Mouse (Mus musculus) forebrain, embryonic 10.5 days (tissue): ENCODE measurements around the gene Rpl18. TPM values are rescaled to one million over a fixed set of nuclear protein-coding genes. Genes with fewer than 3 reads are reported as not detected.

Experiments used
- DNase-seq: peaks from one replicate; pipeline ENCODE4 v3.0.0-alpha.2; 2017; ENCODE audit warnings: low spot score; ENCODE audit errors: extremely low spot score
- H3K27ac ChIP-seq: fragments of 300-500 bp; sonication (generic); 2 replicates; pipeline ENCODE4 v1.5.1; 2016; ENCODE audit warnings: mild to moderate bottlenecking
- H3K27me3 ChIP-seq: fragments of 300-500 bp; sonication (generic); 2 replicates; pipeline ENCODE4 v1.6.1; 2016; ENCODE audit warnings: mild to moderate bottlenecking; ENCODE audit not compliant: poor library complexity, severe bottlenecking
- H3K36me3 ChIP-seq: fragments of 300-500 bp; sonication (generic); replicated peaks from 2 replicates; pipeline ENCODE4 v1.6.1; 2016; ENCODE audit warnings: mild to moderate bottlenecking, moderate library complexity
- H3K4me1 ChIP-seq: fragments of 300-500 bp; sonication (generic); 2 replicates; pipeline ENCODE4 v1.6.1; 2016
- H3K4me3 ChIP-seq: fragments of 300-500 bp; sonication (generic); 2 replicates; pipeline ENCODE4 v1.5.1; 2016; ENCODE audit warnings: mild to moderate bottlenecking, moderate library complexity
- H3K9me3 ChIP-seq: fragments of 300-500 bp; sonication (generic); 2 replicates; pipeline ENCODE4 v1.6.1; 2016; ENCODE audit warnings: mild to moderate bottlenecking, moderate library complexity
- WGBS: fragments of 180-500 bp; shearing (Covaris S2); methylation state at CpG from one replicate; pipeline ENCODE4 v1.1.7; 2016; 5-methylcytosine and 5-hydroxymethylcytosine counted together
- polyA plus RNA-seq: library from polyadenylated mRNA; unstranded; fragments of >200 nt; fragmentation: Nextera tagmentation; extraction: Ambion mirVana; gene quantifications from 2 replicates; pipeline ENCODE4 v1.2.1, GENCODE M21; 2016

Gene Rpl18
- polyA plus RNA-seq, 1 experiment from 2014 or later = 1,186 TPM

- no peak overlapping the region for H3K4me3 ChIP-seq
- 67% methylated on average over 6 of the region's 6 CpGs for WGBS
- no peaks in the 10 kb centered on the region for H3K9me3 ChIP-seq
- H3K27ac ChIP-seq = no peak overlapping the region
- H3K36me3 ChIP-seq = no peaks in the 10 kb centered on the region
- no peak for DNase-seq
- H3K27me3 ChIP-seq = peaks cover 35% of the 10 kb centered on the region
- peaks cover 10% of the 10 kb centered on the region for H3K4me1 ChIP-seq
Measured at GRCm38 (mm10) chr7:45755703-45756102, 40.4 kb downstream of the Rpl18 start.

DNA sequence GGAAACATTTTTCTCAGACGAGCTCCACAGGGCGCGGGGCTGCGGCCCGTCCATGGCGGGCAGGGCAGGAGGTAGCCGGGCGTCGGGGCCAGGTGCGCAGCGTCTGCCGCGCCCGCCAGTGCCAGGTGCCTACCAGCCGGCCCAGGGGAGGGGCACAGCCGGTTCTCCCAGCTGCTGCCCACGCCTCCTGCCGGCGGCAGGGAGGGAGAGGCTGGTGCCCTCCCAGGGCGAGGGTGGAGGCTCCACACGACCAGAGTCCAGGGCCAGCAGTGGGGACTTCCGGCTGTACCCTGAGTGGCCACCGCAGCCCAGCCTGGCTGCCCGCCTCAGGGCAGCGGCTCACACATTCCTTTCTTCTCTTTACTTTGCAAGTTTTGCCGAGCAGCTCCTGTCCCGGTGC lies 44.1 kb downstream of the Rpl18 start:
- Histone ChIP-seq H3K27ac (peak overlapping the region; percentile 56; the same call in 1 of the 2 replicates), H3K9me3 (no peaks in the 10 kb centered on the region), H3K4me1 (peaks cover 10% of the 10 kb centered on the region), H3K4me3 (peak overlapping the region; percentile 46), H3K27me3 (peaks cover 38% of the 10 kb centered on the region), H3K36me3 (no peaks in the 10 kb centered on the region)
- no peak for DNase-seq
- WGBS = 8% methylated on average over 17 of the region's 27 CpGs

DNA sequence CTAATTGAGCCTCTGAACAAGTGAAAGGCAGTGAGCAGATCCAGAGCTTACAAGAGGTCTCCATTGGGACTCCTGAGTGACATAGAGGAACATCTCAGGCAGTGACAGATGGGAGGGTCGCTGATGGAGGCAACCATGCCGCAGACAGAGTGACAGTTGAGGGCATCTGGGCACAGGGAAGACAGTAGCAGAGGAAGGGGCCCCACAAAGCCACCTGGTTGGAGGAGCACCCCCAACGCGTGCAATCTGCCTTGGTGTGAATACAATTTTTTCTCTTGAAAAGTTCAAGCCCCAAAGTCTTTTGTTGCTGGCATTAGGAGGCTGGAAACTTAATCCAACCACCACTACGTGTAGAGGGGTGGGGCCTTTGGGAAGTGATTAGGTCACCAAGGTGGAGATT lies 44.9 kb downstream of the Rpl18 start:
- WGBS = 75% methylated on average over 5 of the region's 5 CpGs
- Histone ChIP-seq H3K4me3 (0 out of 2 replicates have a peak overlapping the region, but pooled peaks have one; percentile 46), H3K27me3 (peaks cover 38% of the 10 kb centered on the region), H3K27ac (no peak overlapping the region), H3K36me3 (no peaks in the 10 kb centered on the region), H3K4me1 (peaks cover 10% of the 10 kb centered on the region), H3K9me3 (no peaks in the 10 kb centered on the region)
- no peak for DNase-seq

DNA sequence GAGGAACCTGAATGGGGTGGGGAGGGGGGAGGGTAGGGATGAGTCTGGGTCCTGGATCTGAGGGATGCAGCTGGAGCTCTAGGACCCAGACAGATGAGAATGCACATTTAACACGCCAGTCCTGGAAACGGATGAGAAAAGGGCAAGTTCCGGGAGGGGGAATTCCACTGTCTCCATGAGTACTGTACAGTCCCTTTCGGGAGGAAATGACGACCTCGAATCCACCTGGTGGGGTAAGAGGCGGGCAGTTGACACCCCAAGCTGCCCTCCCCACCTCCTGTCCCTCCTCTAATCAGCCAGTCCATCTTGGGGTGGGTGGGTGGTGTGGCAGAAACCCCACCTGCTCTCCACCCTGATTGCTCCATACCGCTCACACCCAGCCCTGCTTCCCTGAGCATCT lies 50.7 kb downstream of the Rpl18 start:
- Histone ChIP-seq H3K4me1 (peaks cover 3% of the 10 kb centered on the region; the same call in 1 of the 2 replicates), H3K27me3 (peaks cover under 1% of the 10 kb centered on the region; the same call in 1 of the 2 replicates), H3K27ac (no peak overlapping the region), H3K4me3 (no peak overlapping the region), H3K9me3 (no peaks in the 10 kb centered on the region), H3K36me3 (no peaks in the 10 kb centered on the region)
- no peak for DNase-seq
- 69% methylated on average over 8 of the region's 8 CpGs for WGBS

- WGBS = 53% methylated on average over 8 of the region's 8 CpGs
- H3K4me1 ChIP-seq = peaks cover 3% of the 10 kb centered on the region; the same call in 1 of the 2 replicates
- no peak overlapping the region for H3K27ac ChIP-seq
- H3K4me3 ChIP-seq = no peak overlapping the region
- DNase-seq = no peak
- no peaks in the 10 kb centered on the region for H3K27me3 ChIP-seq
- H3K36me3 ChIP-seq = no peaks in the 10 kb centered on the region
- H3K9me3 ChIP-seq = no peaks in the 10 kb centered on the region
Measured at GRCm38 (mm10) chr7:45766764-45767163, 51.5 kb downstream of the Rpl18 start.

GRCm38 (mm10) chr7:45767500-45767899 lies 52.2 kb downstream of the Rpl18 start:
- DNase-seq = no peak
- Histone ChIP-seq H3K9me3 (no peaks in the 10 kb centered on the region), H3K27me3 (no peaks in the 10 kb centered on the region), H3K27ac (no peak overlapping the region), H3K4me3 (no peak overlapping the region), H3K4me1 (peaks cover 3% of the 10 kb centered on the region; the same call in 1 of the 2 replicates), H3K36me3 (no peaks in the 10 kb centered on the region)
- 89% methylated on average over 6 of the region's 6 CpGs for whole genome bisulfite sequencing

Other genes with a start within 250 kb of the Rpl18 start
- 247 and 254 TPM in 2 replicates for gene Bax, start 248.6 kb upstream of the Rpl18 start, polyA plus RNA-seq
- 0.12 and 0.20 TPM in 2 replicates for gene Tulp2, start 233.6 kb upstream of the Rpl18 start, polyA plus RNA-seq
- not detected in 2 replicates for gene Gm45808, start 228.6 kb upstream of the Rpl18 start, polyA plus RNA-seq
- 6.4 and 7.2 TPM in 2 replicates for gene Dhdh, start 226.7 kb upstream of the Rpl18 start, polyA plus RNA-seq
- 99.3 and 106 TPM in 2 replicates for gene Nucb1, start 205.1 kb upstream of the Rpl18 start, polyA plus RNA-seq
- 16.4 and 17.7 TPM in 2 replicates for gene Ppp1r15a, start 189.2 kb upstream of the Rpl18 start, polyA plus RNA-seq
- gene Plekha4, start 189.1 kb upstream of the Rpl18 start, polyA plus RNA-seq = 1.1 and 1.2 TPM in 2 replicates
- gene Hsd17b14, start 160.6 kb upstream of the Rpl18 start, polyA plus RNA-seq = 0.39 and 0.63 TPM in 2 replicates
- 38.2 and 39.1 TPM in 2 replicates for gene Bcat2, start 145.3 kb upstream of the Rpl18 start, polyA plus RNA-seq
- gene Fgf21, start 100.0 kb upstream of the Rpl18 start, polyA plus RNA-seq = not detected in 2 replicates
- 0.07 TPM in 1 of 2 replicates, not detected in the other for gene Fut1, start 98.2 kb upstream of the Rpl18 start, polyA plus RNA-seq
- gene Izumo1, start 93.6 kb upstream of the Rpl18 start, polyA plus RNA-seq = 0.25 TPM in 1 of 2 replicates, not detected in the other
- 4.5 and 4.7 TPM in 2 replicates for gene Rasip1, start 88.0 kb upstream of the Rpl18 start, polyA plus RNA-seq
- 1.7 and 3.1 TPM in 2 replicates for gene Mamstr, start 75.5 kb upstream of the Rpl18 start, polyA plus RNA-seq
- gene Fut2, start 49.1 kb upstream of the Rpl18 start, polyA plus RNA-seq = 0.12 TPM in 2 replicates
- 0.38 and 0.63 TPM in 2 replicates for gene Ntn5, start 31.4 kb upstream of the Rpl18 start, polyA plus RNA-seq
- gene Sec1, start 21.1 kb upstream of the Rpl18 start, polyA plus RNA-seq = 0.78 and 1.1 TPM in 2 replicates
- gene Car11, start 15.6 kb upstream of the Rpl18 start, polyA plus RNA-seq = 2.5 and 3.2 TPM in 2 replicates
- gene Dbp, start 10.4 kb upstream of the Rpl18 start, polyA plus RNA-seq = 2.6 and 2.7 TPM in 2 replicates
- 34.0 and 36.6 TPM in 2 replicates for gene Sphk2, start 2.5 kb downstream of the Rpl18 start, polyA plus RNA-seq
- 2.6 and 3.3 TPM in 2 replicates for gene Fam83e, start 5.8 kb downstream of the Rpl18 start, polyA plus RNA-seq
- 0.50 TPM in 1 of 2 replicates, not detected in the other for gene Spaca4, start 10.4 kb downstream of the Rpl18 start, polyA plus RNA-seq
- gene Lmtk3, start 68.3 kb downstream of the Rpl18 start, polyA plus RNA-seq = 1.7 and 2.7 TPM in 2 replicates
- 1.6 and 2.3 TPM in 2 replicates for gene Sult2b1, start 69.2 kb downstream of the Rpl18 start, polyA plus RNA-seq
- 132 and 136 TPM in 2 replicates for gene Cyth2, start 99.1 kb downstream of the Rpl18 start, polyA plus RNA-seq
- gene Kcnj14, start 109.3 kb downstream of the Rpl18 start, polyA plus RNA-seq = 0.76 and 0.78 TPM in 2 replicates
- 132 and 137 TPM in 2 replicates for gene Grwd1, start 115.5 kb downstream of the Rpl18 start, polyA plus RNA-seq
- gene Kdelr1, start 157.3 kb downstream of the Rpl18 start, polyA plus RNA-seq = 34.1 and 37.0 TPM in 2 replicates
- 0.09 TPM in 2 replicates for gene Grin2d, start 162.9 kb downstream of the Rpl18 start, polyA plus RNA-seq
- gene Syngr4, start 181.3 kb downstream of the Rpl18 start, polyA plus RNA-seq = 1.3 and 1.9 TPM in 2 replicates
- 4.2 and 4.8 TPM in 2 replicates for gene Tmem143, start 181.5 kb downstream of the Rpl18 start, polyA plus RNA-seq
- gene Emp3, start 205.9 kb downstream of the Rpl18 start, polyA plus RNA-seq = 8.5 and 9.7 TPM in 2 replicates
- 5.2 TPM in 2 replicates for gene Ccdc114, start 208.6 kb downstream of the Rpl18 start, polyA plus RNA-seq